Mouse (Mus musculus): ENCODE measurements at regions not wholly inside any gene's neighbourhood (a gene's known extent, or its start where the extent isn't known, plus 50 kb on each side); places are given as distances from the start of the nearest gene placed in this dataset.

DNA sequence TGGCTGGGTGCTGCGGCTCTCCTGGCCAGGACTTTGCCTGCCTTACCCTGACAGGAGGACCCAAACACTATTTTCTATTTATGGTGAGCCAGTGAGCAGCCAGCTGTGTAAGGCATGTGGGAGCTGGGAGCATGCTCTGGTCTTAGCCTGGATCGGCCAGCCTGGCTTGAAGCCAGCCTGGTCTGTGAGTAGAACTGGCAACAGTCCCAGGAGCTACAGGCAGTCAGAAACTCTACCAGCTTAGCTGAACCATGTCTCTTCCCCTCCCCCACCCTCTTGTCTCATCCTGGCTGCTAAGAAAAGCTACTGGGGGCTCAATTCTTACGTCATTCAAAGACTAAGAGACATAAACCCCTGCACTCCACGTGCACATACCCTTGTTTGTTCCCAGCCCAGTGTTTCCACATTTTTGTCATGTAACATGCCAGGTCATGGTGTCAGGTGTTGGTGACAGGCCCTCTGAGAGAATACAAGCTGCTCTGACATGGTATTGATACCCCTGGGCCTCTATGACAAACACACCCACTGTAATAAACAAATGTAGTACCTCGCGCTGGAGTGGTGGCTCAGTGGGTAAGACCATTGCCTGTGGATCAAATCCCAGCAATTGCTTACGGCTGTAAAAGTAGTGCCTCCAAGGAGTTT, 91.2 kb downstream of the Dll1 start:
- H3K36me3 ChIP-seq (ENCODE audit: control insufficient read depth, insufficient read depth), result no peaks in the 10 kb centered on the region
- no peak for TF ChIP-seq MAX (IDR thresholded peaks at IDR 0.05)
- H3K27me3 ChIP-seq (ENCODE audit: control insufficient read depth, insufficient read depth, insufficient read length), result no peaks in the 10 kb centered on the region
- no peaks in the 10 kb centered on the region for H3K79me2 ChIP-seq (ENCODE audit: control insufficient read depth, insufficient read depth)
- H3K79me3 ChIP-seq (ENCODE audit: low read depth), result no peaks in the 10 kb centered on the region
- H3K4me3 ChIP-seq (ENCODE audit: insufficient read depth, poor library complexity, severe bottlenecking), result no peak overlapping the region
- no peak overlapping the region for H3ac ChIP-seq (ENCODE audit: control insufficient read depth, insufficient read length, low read depth)

- H3ac ChIP-seq (ENCODE audit: control insufficient read depth, insufficient read length, low read depth), result no peak overlapping the region
- TF ChIP-seq CEBPB (IDR thresholded peaks at IDR 0.05; ENCODE audit: low read depth) (no peak), MAX (IDR thresholded peaks at IDR 0.05) (no peak), MYOD1 (IDR thresholded peaks at IDR 0.05; ENCODE audit: control insufficient read depth, insufficient read length, low read depth) (no peak), MYOG (IDR thresholded peaks at IDR 0.05; ENCODE audit: control insufficient read depth, extremely low read depth, insufficient read length) (no peak), CTCF (IDR thresholded peaks at IDR 0.05; ENCODE audit: control insufficient read depth, insufficient read depth, insufficient read length) (no peak), FOSL1 (IDR thresholded peaks at IDR 0.05; ENCODE audit: insufficient read depth, low read length, poor library complexity, severe bottlenecking) (no peak), USF1 (IDR thresholded peaks at IDR 0.05; ENCODE audit: low read depth) (no peak)
- H3K79me2 ChIP-seq (ENCODE audit: control insufficient read depth, insufficient read depth), result no peaks in the 10 kb centered on the region
- no peaks in the 10 kb centered on the region for H3K79me3 ChIP-seq (ENCODE audit: low read depth)
- H3K4me3 ChIP-seq (ENCODE audit: insufficient read depth, poor library complexity, severe bottlenecking), result no peak overlapping the region
- H3K36me3 ChIP-seq (ENCODE audit: control insufficient read depth, insufficient read depth), result no peaks in the 10 kb centered on the region
- H3K27me3 ChIP-seq (ENCODE audit: control insufficient read depth, insufficient read depth, insufficient read length), result no peaks in the 10 kb centered on the region
Observed at GRCm38 (mm10) chr17:15269905-15270304, 106.8 kb downstream of the Dll1 start.

DNA sequence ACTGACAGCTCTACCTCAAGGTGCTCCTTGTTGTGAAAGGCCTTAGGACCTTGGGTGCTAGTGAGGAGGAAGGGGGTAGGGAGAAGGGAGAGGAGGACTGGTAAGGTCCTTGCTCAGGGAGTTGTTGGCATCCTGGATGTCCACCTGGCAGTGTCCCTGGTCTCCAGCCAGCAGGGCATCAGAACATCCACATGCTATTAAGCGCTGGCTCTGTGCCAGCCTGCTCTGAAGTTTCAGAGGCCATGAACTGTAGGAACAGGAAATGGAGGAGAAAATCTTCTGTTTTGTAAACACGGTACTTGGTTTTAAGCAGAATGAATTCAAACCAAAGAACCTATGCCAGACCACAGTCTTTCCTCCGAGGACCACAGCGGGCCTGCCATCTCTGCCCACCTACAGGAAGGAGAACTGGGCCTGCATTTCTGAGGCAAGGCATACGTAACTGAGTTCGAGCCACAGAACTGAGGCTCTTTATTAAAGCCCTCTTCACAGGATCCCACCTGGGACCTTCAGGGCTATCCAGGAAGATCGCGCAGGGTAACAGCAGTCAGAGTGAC, 107.5 kb downstream of the Dll1 start:
- no peaks in the 10 kb centered on the region for H3K79me3 ChIP-seq (ENCODE audit: low read depth)
- H3K36me3 ChIP-seq (ENCODE audit: control insufficient read depth, insufficient read depth), result no peaks in the 10 kb centered on the region
- no peak overlapping the region for H3ac ChIP-seq (ENCODE audit: control insufficient read depth, insufficient read length, low read depth)
- H3K4me3 ChIP-seq (ENCODE audit: insufficient read depth, poor library complexity, severe bottlenecking), result no peak overlapping the region
- no peaks in the 10 kb centered on the region for H3K27me3 ChIP-seq (ENCODE audit: control insufficient read depth, insufficient read depth, insufficient read length)
- TF ChIP-seq FOSL1 (IDR thresholded peaks at IDR 0.05; ENCODE audit: insufficient read depth, low read length, poor library complexity, severe bottlenecking) (no peak), MAX (IDR thresholded peaks at IDR 0.05) (no peak), USF1 (IDR thresholded peaks at IDR 0.05; ENCODE audit: low read depth) (no peak), MYOD1 (IDR thresholded peaks at IDR 0.05; ENCODE audit: control insufficient read depth, insufficient read length, low read depth) (no peak), CEBPB (IDR thresholded peaks at IDR 0.05; ENCODE audit: low read depth) (no peak), MYOG (IDR thresholded peaks at IDR 0.05; ENCODE audit: control insufficient read depth, extremely low read depth, insufficient read length) (no peak), CTCF (IDR thresholded peaks at IDR 0.05; ENCODE audit: control insufficient read depth, insufficient read depth, insufficient read length) (no peak)
- H3K79me2 ChIP-seq (ENCODE audit: control insufficient read depth, insufficient read depth), result no peaks in the 10 kb centered on the region

DNA sequence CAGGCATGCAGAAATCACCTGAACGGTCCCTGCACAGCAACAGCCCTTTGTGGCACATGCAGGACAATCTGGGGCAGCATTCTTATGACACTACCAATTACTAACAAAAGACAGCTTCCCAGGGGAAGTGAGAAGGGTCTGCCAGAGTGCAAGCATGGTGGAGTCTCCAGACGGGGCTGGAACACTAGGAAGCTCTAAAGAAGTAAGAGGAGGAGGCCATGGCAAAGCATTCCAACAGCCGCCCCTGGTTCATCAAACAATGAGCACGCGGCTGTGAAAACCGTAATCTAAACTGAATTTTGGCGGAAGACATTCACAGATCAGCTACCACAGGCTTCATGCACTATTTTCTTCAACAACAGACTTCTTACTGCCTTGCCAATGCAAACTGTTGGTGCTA, 109.0 kb downstream of the Dll1 start:
- TF ChIP-seq CTCF (IDR thresholded peaks at IDR 0.05; ENCODE audit: control insufficient read depth, insufficient read depth, insufficient read length) (no peak), MYOG (IDR thresholded peaks at IDR 0.05; ENCODE audit: control insufficient read depth, extremely low read depth, insufficient read length) (no peak)
- H3ac ChIP-seq (ENCODE audit: control insufficient read depth, insufficient read length, low read depth), result no peak overlapping the region

GRCm38 (mm10) chr17:15259427-15260101, 117.1 kb downstream of the Dll1 start:
- Histone ChIP-seq H3K79me3 (ENCODE audit: low read depth) (no peaks in the 10 kb centered on the region), H3ac (ENCODE audit: control insufficient read depth, insufficient read length, low read depth) (no peak overlapping the region), H3K4me3 (ENCODE audit: insufficient read depth, poor library complexity, severe bottlenecking) (no peak overlapping the region), H3K36me3 (ENCODE audit: control insufficient read depth, insufficient read depth) (no peaks in the 10 kb centered on the region), H3K27me3 (ENCODE audit: control insufficient read depth, insufficient read depth, insufficient read length) (no peaks in the 10 kb centered on the region), H3K79me2 (ENCODE audit: control insufficient read depth, insufficient read depth) (no peaks in the 10 kb centered on the region)
- TF ChIP-seq USF1 (IDR thresholded peaks at IDR 0.05; ENCODE audit: low read depth), result no peak
- no peak for TF ChIP-seq CEBPB (IDR thresholded peaks at IDR 0.05; ENCODE audit: low read depth)
- TF ChIP-seq MYOD1 (IDR thresholded peaks at IDR 0.05; ENCODE audit: control insufficient read depth, insufficient read length, low read depth), result no peak
- no peak for TF ChIP-seq CTCF (IDR thresholded peaks at IDR 0.05; ENCODE audit: control insufficient read depth, insufficient read depth, insufficient read length)
- TF ChIP-seq MAX (IDR thresholded peaks at IDR 0.05), result no peak
- TF ChIP-seq MYOG (IDR thresholded peaks at IDR 0.05; ENCODE audit: control insufficient read depth, extremely low read depth, insufficient read length), result no peak
- no peak for TF ChIP-seq FOSL1 (IDR thresholded peaks at IDR 0.05; ENCODE audit: insufficient read depth, low read length, poor library complexity, severe bottlenecking)

More for the DNA sequence above, 109.0 kb downstream of the Dll1 start:
- H3K4me3 ChIP-seq (ENCODE audit: insufficient read depth, poor library complexity, severe bottlenecking), result no peak overlapping the region
- H3K36me3 ChIP-seq (ENCODE audit: control insufficient read depth, insufficient read depth), result no peaks in the 10 kb centered on the region
- no peaks in the 10 kb centered on the region for H3K79me3 ChIP-seq (ENCODE audit: low read depth)
- no peaks in the 10 kb centered on the region for H3K27me3 ChIP-seq (ENCODE audit: control insufficient read depth, insufficient read depth, insufficient read length)
- no peaks in the 10 kb centered on the region for H3K79me2 ChIP-seq (ENCODE audit: control insufficient read depth, insufficient read depth)

- Histone ChIP-seq H3ac (ENCODE audit: control insufficient read depth, insufficient read length, low read depth) (no peak overlapping the region), H3K79me3 (ENCODE audit: low read depth) (no peaks in the 10 kb centered on the region), H3K36me3 (ENCODE audit: control insufficient read depth, insufficient read depth) (no peaks in the 10 kb centered on the region), H3K79me2 (ENCODE audit: control insufficient read depth, insufficient read depth) (no peaks in the 10 kb centered on the region), H3K4me3 (ENCODE audit: insufficient read depth, poor library complexity, severe bottlenecking) (no peak overlapping the region), H3K27me3 (ENCODE audit: control insufficient read depth, insufficient read depth, insufficient read length) (no peaks in the 10 kb centered on the region)
- no peak for TF ChIP-seq USF1 (IDR thresholded peaks at IDR 0.05; ENCODE audit: low read depth)
- no peak for TF ChIP-seq MAX (IDR thresholded peaks at IDR 0.05)
- TF ChIP-seq CTCF (IDR thresholded peaks at IDR 0.05; ENCODE audit: control insufficient read depth, insufficient read depth, insufficient read length), result no peak
- TF ChIP-seq MYOD1 (IDR thresholded peaks at IDR 0.05; ENCODE audit: control insufficient read depth, insufficient read length, low read depth), result no peak
- TF ChIP-seq CEBPB (IDR thresholded peaks at IDR 0.05; ENCODE audit: low read depth), result no peak
- TF ChIP-seq MYOG (IDR thresholded peaks at IDR 0.05; ENCODE audit: control insufficient read depth, extremely low read depth, insufficient read length), result no peak
- TF ChIP-seq FOSL1 (IDR thresholded peaks at IDR 0.05; ENCODE audit: insufficient read depth, low read length, poor library complexity, severe bottlenecking), result no peak
Observed at GRCm38 (mm10) chr17:15255874-15256273, 120.8 kb downstream of the Dll1 start.
